Mouse (Mus musculus): ENCODE data around the gene Pcolce. TPM values are rescaled to one million over a fixed set of nuclear protein-coding genes. Genes with fewer than 3 reads are reported as not detected.

The Pcolce gene
- 0.57 to 1.8 TPM (median 0.97 TPM) in 4 replicates for total RNA-seq (2023)

GRCm38 (mm10) chr5:137613550-137613949 lies at the start of gene Pcolce:
Gene Pcolce (minus strand): TSS chr5:137613784.

DNA sequence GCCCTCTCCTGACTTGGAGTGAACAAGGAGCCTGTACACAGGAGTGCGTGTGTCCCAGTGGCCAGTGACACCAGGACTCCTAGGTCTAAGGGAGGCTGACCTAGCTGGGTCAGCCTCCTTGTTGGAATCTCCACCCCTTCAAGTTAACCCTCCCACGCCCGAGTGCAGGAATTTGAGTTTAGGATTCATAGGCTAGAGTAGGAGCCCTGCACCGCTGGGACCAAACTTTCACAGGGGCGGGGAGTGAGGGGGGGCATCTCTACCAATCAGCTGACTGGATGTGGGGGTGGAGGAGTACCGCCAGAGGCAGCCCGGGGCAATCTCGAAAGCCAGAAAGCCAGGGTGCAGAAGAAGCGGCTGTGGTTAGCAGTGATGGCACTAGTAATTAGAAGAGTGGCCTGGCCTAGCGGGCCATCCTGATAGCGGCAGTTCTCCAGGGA lies 32.1 kb upstream of the Pcolce start, which contains the start of gene Irs3:
Irs3 (minus strand) TSS at position 63 of the 440 bp plus-strand sequence.

DNA sequence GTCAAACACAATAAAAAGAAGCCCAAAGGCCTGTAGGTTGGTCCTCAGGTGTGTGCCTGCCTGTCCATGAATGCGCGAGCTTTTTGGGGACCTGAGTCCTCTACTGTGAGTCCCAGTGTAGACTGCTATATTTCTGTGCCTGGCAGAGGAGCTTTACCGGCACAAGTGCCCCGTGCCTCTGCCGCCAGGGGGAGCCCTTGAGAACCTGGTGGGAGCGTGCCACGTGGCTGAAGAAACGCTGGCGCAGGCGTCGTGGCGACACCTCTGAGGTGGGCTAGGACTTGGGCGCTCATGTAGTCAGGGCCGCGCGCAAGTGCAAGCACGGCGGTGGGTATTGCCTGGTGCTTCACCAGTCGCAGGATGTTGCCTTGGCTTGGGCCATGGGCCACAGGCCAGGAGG lies 27.5 kb upstream of the Pcolce start, which contains the start of gene Sap25:
Sap25 (plus strand) TSS at position 281 of the 400 bp plus-strand sequence.

GRCm38 (mm10) chr5:137628498-137629305 lies 15.1 kb upstream of the Pcolce start, which contains the start of the genes Fbxo24, Lrch4 and Gm20605:
Gene Fbxo24 (minus strand): TSS chr5:137629002.
Gene Lrch4 (plus strand): TSS chr5:137629121.
Gene Gm20605 (plus strand): TSS chr5:137629175.

GRCm38 (mm10) chr5:137600619-137601364 lies 12.8 kb downstream of the Pcolce start, which contains the start of gene Mospd3:
Gene Mospd3 (minus strand): TSS chr5:137601058.

GRCm38 (mm10) chr5:137569665-137570064 lies 43.9 kb downstream of the Pcolce start, which contains the start of gene Tfr2:
Gene Tfr2 (plus strand): TSS chr5:137569840.

Other genes starting within 250 kb of the Pcolce start
- not detected in 4 replicates for gene Zan, start 136.7 kb downstream of the Pcolce start, total RNA-seq (2023)
- gene Pop7, start 111.3 kb downstream of the Pcolce start, total RNA-seq (2023) = 31.5 to 37.5 TPM (median 32.2 TPM) in 4 replicates
- 102 to 122 TPM (median 107 TPM) in 4 replicates for gene Gigyf1, start 95.2 kb downstream of the Pcolce start, total RNA-seq (2023)
- gene Epo, start 80.5 kb downstream of the Pcolce start, total RNA-seq (2023) = not detected in 4 replicates
- gene Gnb2, start 80.3 kb downstream of the Pcolce start, total RNA-seq (2023) = 376 to 402 TPM (median 387 TPM) in 4 replicates
- not detected in 4 replicates for gene Actl6b, start 60.3 kb downstream of the Pcolce start, total RNA-seq (2023)
- 0.44 to 1.0 TPM (median 0.49 TPM) in 3 of 4 replicates, not detected in the other for gene Tfr2, start 43.9 kb downstream of the Pcolce start, total RNA-seq (2023)
- gene Mospd3, start 12.7 kb downstream of the Pcolce start, total RNA-seq (2023) = 35.5 to 53.4 TPM (median 47.2 TPM) in 4 replicates
- 0.35 to 1.1 TPM (median 0.51 TPM) in 4 replicates for gene Fbxo24, start 15.2 kb upstream of the Pcolce start, total RNA-seq (2023)
- gene Lrch4, start 15.3 kb upstream of the Pcolce start, total RNA-seq (2023) = 194 to 213 TPM (median 205 TPM) in 4 replicates
- gene Gm20605, start 15.4 kb upstream of the Pcolce start, total RNA-seq (2023) = 60.1 to 69.9 TPM (median 63.7 TPM) in 4 replicates
- gene Sap25, start 27.6 kb upstream of the Pcolce start, total RNA-seq (2023) = 70.9 to 87.6 TPM (median 79.5 TPM) in 4 replicates
- gene Irs3, start 31.9 kb upstream of the Pcolce start, total RNA-seq (2023) = not detected in 4 replicates
- 15.2 to 20.8 TPM (median 18.0 TPM) in 4 replicates for gene Agfg2, start 70.9 kb upstream of the Pcolce start, total RNA-seq (2023)
- 0.24 to 0.75 TPM (median 0.55 TPM) in 4 replicates for gene Nyap1, start 127.8 kb upstream of the Pcolce start, total RNA-seq (2023)
- gene Tsc22d4, start 131.9 kb upstream of the Pcolce start, total RNA-seq (2023) = 195 to 220 TPM (median 202 TPM) in 4 replicates
- 19.5 to 26.0 TPM (median 22.4 TPM) in 4 replicates for gene Ppp1r35, start 165.1 kb upstream of the Pcolce start, total RNA-seq (2023)
- gene Mepce, start 173.9 kb upstream of the Pcolce start, total RNA-seq (2023) = 80.8 to 118 TPM (median 101 TPM) in 4 replicates
- 15.0 to 20.7 TPM (median 19.2 TPM) in 4 replicates for gene Zcwpw1, start 174.0 kb upstream of the Pcolce start, total RNA-seq (2023)
- gene Pilra, start 222.5 kb upstream of the Pcolce start, total RNA-seq (2023) = 0.45 to 3.5 TPM (median 2.1 TPM) in 4 replicates
- gene Pilrb1, start 244.3 kb upstream of the Pcolce start, total RNA-seq (2023) = 1.3 to 2.3 TPM (median 1.9 TPM) in 4 replicates